Mouse (Mus musculus): ENCODE results near the gene Abcc5. TPM values are rescaled to one million over a fixed set of nuclear protein-coding genes. Genes with fewer than 3 reads are reported as not detected.
"Not testable (repeated sequence)": the region's sequence is repeated elsewhere in the genome, so short reads cannot be mapped to it uniquely, and the experiment has no call there.

Gene Abcc5
- polyA plus RNA-seq (2011; ENCODE audit: insufficient read length, low read depth, missing spikeins), result 74.8 and 76.8 TPM in 2 replicates

DNA sequence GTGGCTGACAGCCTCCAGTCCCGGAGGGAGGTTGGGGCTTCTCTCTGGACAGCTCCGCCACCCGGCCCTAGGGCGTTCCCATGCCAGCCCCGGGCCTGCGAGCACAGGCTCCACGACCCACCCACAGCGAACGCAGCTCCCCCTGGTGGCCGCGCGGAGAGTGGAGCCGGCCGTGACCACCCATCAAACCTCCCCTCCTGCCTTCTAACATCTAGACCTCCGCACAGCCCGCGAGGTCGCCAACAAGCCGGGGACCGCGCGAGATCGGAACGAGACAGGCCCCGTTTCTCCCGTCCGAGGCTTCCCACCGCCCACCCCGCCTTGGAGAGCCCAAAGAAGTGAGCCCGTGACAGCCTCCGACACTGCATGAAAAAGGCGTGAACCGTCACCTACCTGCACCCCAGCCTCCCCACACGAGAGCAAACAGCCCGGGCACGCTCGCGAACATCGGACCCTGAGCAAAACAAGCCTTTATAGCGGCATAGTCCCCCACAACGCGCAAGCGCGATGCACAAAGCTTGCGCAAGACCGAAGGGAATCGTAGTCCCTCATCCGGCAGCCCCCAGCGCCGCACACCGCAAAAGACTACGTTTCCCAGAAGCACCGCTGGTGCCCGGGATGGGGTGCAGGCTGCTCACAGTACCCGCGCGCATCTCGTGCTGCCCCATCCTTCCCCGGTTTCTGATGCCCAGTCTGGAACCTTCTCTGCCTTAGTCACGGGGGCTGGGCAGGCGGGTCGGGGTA is at the start of gene Abcc5:
Abcc5 (minus strand) TSS at position 540 of the 744 bp plus-strand sequence.
- Histone ChIP-seq H3K27ac (ENCODE audit: insufficient read depth, low read length) (peak within 1 kb of the TSS; percentile 74), H3K4me3 (ENCODE audit: insufficient read depth, low read length) (peak within 1 kb of the TSS; percentile 61), H3K4me1 (ENCODE audit: control insufficient read depth, insufficient read depth, low read length) (no peaks in the 10 kb centered on the region)
- TF ChIP-seq CTCF (IDR thresholded peaks at IDR 0.05; ENCODE audit: borderline replicate concordance, insufficient read depth, low read length), result peak; percentile 80
- peak; percentile 80 for TF ChIP-seq POLR2A (IDR thresholded peaks at IDR 0.05; ENCODE audit: low read depth, low read length)

DNA sequence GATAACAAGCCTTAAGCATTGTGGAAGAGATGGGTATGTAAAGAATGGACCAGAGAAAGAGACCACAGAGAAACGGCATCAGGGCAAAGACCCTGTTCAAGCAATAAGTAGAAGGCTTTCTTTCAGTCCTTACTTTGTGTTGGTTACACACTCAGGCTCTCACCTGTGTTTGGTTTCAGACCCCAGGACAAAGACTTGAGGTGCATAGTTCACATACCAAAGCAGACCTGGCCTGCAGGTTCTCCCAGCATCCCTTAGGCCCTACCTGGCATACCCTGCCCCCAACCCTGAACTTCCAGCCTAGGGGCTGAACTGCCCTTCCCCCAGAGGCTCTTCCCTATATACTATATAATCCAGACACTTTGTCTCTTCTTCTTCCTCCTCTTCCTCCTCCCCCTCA is 49.1 kb upstream of the Abcc5 start:
- Histone ChIP-seq H3K4me3 (ENCODE audit: insufficient read depth, low read length) (no peak overlapping the region), H3K4me1 (ENCODE audit: control insufficient read depth, insufficient read depth, low read length) (peaks cover 13% of the 10 kb centered on the region), H3K27ac (ENCODE audit: insufficient read depth, low read length) (no peak overlapping the region)
- TF ChIP-seq POLR2A (IDR thresholded peaks at IDR 0.05; ENCODE audit: low read depth, low read length) (no peak), CTCF (IDR thresholded peaks at IDR 0.05; ENCODE audit: borderline replicate concordance, insufficient read depth, low read length) (no peak)

DNA sequence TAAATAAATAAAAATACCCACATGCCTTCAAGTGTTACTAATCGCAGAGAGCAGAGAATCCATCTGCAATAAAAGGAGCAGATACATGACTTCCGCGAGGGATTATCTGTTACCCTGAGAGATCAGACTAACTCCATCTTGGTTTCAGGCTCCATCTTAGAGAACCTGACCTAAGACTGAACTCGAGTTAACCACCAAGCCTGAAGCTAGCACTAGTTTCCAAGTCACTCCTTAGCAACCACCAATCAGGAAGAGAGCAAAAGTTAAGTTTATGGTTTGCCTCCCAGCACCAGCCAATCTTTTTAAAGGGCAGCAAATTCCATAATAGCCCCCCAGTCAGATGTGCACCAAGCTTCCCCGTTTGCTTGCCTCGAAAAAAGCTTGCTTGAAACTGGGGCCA is 48.6 kb upstream of the Abcc5 start:
- TF ChIP-seq CTCF (IDR thresholded peaks at IDR 0.05; ENCODE audit: borderline replicate concordance, insufficient read depth, low read length) (no peak), POLR2A (IDR thresholded peaks at IDR 0.05; ENCODE audit: low read depth, low read length) (no peak)
- Histone ChIP-seq H3K4me3 (ENCODE audit: insufficient read depth, low read length) (no peak overlapping the region), H3K27ac (ENCODE audit: insufficient read depth, low read length) (no peak overlapping the region), H3K4me1 (ENCODE audit: control insufficient read depth, insufficient read depth, low read length) (peaks cover 13% of the 10 kb centered on the region)

DNA sequence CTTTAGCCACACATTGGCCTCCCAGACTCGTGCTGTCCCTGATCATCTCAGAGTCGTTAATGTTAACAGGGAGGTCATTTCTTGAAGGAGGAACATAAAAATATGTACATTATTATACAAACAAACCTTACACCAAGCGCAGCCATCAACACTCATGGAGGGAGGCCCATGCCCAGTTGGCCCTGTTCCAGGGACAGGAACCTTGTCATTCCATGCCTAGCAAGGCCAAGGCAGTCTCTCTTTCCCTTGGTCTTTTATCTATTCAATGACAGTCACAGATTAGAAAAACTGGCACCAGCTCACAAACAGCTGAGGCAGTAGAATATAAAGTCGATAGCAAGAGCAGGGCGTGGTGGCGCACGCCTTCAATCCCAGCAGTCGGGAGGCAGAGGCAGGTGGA is 48.0 kb upstream of the Abcc5 start:
- TF ChIP-seq CTCF (IDR thresholded peaks at IDR 0.05; ENCODE audit: borderline replicate concordance, insufficient read depth, low read length) (no peak), POLR2A (IDR thresholded peaks at IDR 0.05; ENCODE audit: low read depth, low read length) (no peak)
- no peak overlapping the region for H3K4me3 ChIP-seq (ENCODE audit: insufficient read depth, low read length)
- peaks cover 13% of the 10 kb centered on the region for H3K4me1 ChIP-seq (ENCODE audit: control insufficient read depth, insufficient read depth, low read length)
- no peak overlapping the region for H3K27ac ChIP-seq (ENCODE audit: insufficient read depth, low read length)

DNA sequence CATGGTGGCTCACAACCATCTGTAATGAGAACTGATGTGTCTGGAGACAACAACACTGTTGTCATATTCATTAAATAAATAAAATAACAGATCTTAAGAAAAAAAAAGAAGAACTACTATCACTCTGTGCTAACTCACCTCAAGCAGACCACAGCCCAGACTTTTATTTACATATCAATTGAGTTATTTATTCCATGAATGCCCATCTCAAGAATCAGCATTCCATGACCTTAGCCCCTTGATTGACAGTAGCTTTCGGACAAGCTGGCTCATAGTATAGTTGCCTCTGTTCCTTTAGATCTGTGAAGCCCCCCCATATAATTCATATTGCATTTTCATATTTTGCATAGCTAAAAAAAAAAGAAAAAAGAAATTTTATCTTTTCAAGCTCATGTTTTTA is 47.6 kb upstream of the Abcc5 start:
- no peak overlapping the region for H3K4me3 ChIP-seq (ENCODE audit: insufficient read depth, low read length)
- H3K4me1 ChIP-seq (ENCODE audit: control insufficient read depth, insufficient read depth, low read length), result peaks cover 13% of the 10 kb centered on the region
- H3K27ac ChIP-seq (ENCODE audit: insufficient read depth, low read length), result no peak overlapping the region
- TF ChIP-seq CTCF (IDR thresholded peaks at IDR 0.05; ENCODE audit: borderline replicate concordance, insufficient read depth, low read length), result no peak
- no peak for TF ChIP-seq POLR2A (IDR thresholded peaks at IDR 0.05; ENCODE audit: low read depth, low read length)

DNA sequence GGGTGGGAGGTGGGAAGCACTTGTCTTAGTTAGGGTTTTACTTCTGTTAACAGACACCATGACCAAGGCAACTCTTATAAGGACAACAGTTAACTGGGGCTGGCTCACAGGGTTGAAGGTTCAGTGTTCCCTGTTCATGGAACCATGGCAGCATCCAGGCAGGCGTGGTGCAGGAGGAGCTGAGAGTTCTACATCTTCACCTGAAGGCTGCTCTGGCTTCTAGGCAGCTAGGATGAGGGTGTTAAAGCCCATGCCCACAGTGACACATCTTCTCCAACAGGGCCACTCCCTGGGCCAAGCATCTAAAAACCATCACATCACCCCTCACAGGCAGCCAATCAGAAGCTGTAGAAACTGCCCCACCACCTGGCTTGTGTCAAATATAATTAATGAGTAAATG is 45.5 kb upstream of the Abcc5 start:
- no peak overlapping the region for H3K27ac ChIP-seq (ENCODE audit: insufficient read depth, low read length)

DNA sequence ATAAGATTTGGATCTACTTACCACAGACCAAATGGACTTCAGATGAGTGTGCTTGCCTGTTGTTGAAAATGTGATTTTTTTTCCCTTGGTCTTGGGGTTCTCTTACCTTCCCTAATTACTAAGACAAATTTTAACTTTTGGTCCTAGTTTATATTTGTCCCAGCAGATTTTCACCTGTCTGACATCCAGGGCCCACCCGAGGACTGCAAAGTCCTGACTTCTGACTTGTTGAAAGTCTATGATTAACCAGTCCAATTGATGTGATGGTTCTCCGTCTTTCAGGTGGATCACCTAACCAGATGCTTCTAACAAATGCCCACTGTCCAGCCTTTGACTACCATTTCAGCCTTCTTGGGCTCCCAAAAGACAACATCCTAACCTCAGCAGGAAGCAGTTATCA is 44.8 kb upstream of the Abcc5 start:
- Histone ChIP-seq H3K4me1 (ENCODE audit: control insufficient read depth, insufficient read depth, low read length) (no peaks in the 10 kb centered on the region), H3K4me3 (ENCODE audit: insufficient read depth, low read length) (no peak overlapping the region), H3K27ac (ENCODE audit: insufficient read depth, low read length) (no peak overlapping the region)
- TF ChIP-seq CTCF (IDR thresholded peaks at IDR 0.05; ENCODE audit: borderline replicate concordance, insufficient read depth, low read length) (no peak), POLR2A (IDR thresholded peaks at IDR 0.05; ENCODE audit: low read depth, low read length) (no peak)

More for the DNA sequence above, 45.5 kb upstream of the Abcc5 start:
- H3K4me3 ChIP-seq (ENCODE audit: insufficient read depth, low read length), result no peak overlapping the region
- peaks cover 3% of the 10 kb centered on the region; the same call in 1 of the 2 replicates for H3K4me1 ChIP-seq (ENCODE audit: control insufficient read depth, insufficient read depth, low read length)
- TF ChIP-seq POLR2A (IDR thresholded peaks at IDR 0.05; ENCODE audit: low read depth, low read length) (no peak), CTCF (IDR thresholded peaks at IDR 0.05; ENCODE audit: borderline replicate concordance, insufficient read depth, low read length) (no peak)

DNA sequence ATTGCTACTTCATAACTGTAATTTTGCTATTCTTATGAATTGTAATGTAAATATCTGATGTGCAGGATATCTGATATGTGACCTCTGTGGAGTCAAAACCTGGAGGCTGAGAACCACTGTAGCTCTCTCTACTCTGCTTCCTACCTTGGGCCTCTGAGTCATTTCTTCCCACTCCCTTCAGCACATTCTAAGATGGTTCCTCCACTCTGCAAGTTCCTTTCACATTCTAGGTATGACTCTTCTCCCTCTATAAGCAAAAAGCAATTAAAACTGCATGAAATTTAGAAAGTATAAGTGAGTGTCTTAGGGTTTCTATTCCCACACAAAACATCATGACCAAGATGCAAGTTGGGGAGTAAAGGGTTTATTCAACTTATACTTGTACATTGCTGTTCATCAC is 38.5 kb upstream of the Abcc5 start:
- Histone ChIP-seq H3K4me3 (ENCODE audit: insufficient read depth, low read length) (no peak overlapping the region), H3K4me1 (ENCODE audit: control insufficient read depth, insufficient read depth, low read length) (no peaks in the 10 kb centered on the region), H3K27ac (ENCODE audit: insufficient read depth, low read length) (no peak overlapping the region)
- TF ChIP-seq CTCF (IDR thresholded peaks at IDR 0.05; ENCODE audit: borderline replicate concordance, insufficient read depth, low read length) (no peak), POLR2A (IDR thresholded peaks at IDR 0.05; ENCODE audit: low read depth, low read length) (no peak)

DNA sequence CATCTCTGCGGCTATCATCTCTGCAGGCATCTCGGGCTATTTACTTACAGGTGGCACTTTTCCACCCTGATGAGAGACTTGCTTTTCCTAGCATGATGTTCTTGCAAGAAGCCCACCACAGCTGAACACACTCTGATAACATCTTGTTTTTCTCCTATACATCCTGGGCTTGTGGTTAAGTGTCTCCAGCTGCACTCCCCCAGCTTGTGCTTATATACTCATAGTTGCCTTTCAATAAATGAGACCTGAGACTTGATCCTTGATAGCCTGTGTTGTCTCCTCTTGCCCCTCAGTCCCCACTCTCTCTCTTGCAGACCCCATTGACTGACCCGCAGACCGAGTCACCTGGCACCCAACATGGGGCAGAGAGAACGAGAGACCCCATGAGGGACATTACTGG is 32.5 kb upstream of the Abcc5 start:
- H3K27ac ChIP-seq (ENCODE audit: insufficient read depth, low read length); H3K4me3 ChIP-seq (ENCODE audit: insufficient read depth, low read length); H3K4me1 ChIP-seq (ENCODE audit: control insufficient read depth, insufficient read depth, low read length): not testable (repeated sequence)

DNA sequence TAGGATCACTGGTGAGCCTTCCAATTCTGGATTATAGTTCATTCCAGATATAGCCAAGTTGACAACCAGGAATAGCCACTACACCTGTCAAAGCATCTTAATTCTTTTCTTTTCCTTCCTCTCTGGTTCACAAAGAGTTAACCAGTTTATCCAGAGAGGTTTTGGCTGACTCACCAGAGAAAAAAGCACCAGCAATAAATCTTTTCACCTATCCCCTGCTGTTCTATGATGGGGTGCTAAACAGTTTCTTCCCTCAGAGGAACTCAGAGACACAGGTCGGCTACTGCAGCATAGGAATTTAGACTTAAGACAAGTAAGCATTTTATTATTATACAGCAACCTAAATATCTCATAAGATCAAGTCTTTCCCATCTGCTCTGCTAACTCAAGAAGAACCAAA is 29.9 kb upstream of the Abcc5 start:
- TF ChIP-seq CTCF (IDR thresholded peaks at IDR 0.05; ENCODE audit: borderline replicate concordance, insufficient read depth, low read length) (no peak), POLR2A (IDR thresholded peaks at IDR 0.05; ENCODE audit: low read depth, low read length) (no peak)
- no peaks in the 10 kb centered on the region for H3K4me1 ChIP-seq (ENCODE audit: control insufficient read depth, insufficient read depth, low read length)
- no peak overlapping the region for H3K4me3 ChIP-seq (ENCODE audit: insufficient read depth, low read length)
- H3K27ac ChIP-seq (ENCODE audit: insufficient read depth, low read length), result no peak overlapping the region
